Mouse (Mus musculus) CH12F3 (cell line): ENCODE measurements around the gene Afmid.
"Not testable (repeated sequence)": the region's sequence is repeated elsewhere in the genome, so short reads cannot be mapped to it uniquely, and the experiment has no call there.

ENCODE experiments used
- in situ Hi-C: fragments of 300-500 bp; cut with MboI; formaldehyde crosslinking; loops from 2 replicates; pipeline ENCODE4 v1.14.3; 2020; ENCODE audit warnings: low sequenced_read_pairs

The Afmid gene

GRCm38 (mm10) chr11:117825333-117826101 lies at the start of gene Afmid, which contains the start of gene Tk1:
Gene Afmid, plus strand, starts transcription at chr11:117825924.
Gene Tk1, minus strand, starts transcription at chr11:117826092.
- in situ Hi-C loops = no loop called here

- in situ Hi-C loops = no loop called here
These were observed 49.5 kb upstream of the Afmid start for GRCm38 (mm10) chr11:117776085-117776792.

- in situ Hi-C loops = no loop called here
These were observed 48.6 kb upstream of the Afmid start for GRCm38 (mm10) chr11:117777111-117777510.

GRCm38 (mm10) chr11:117778031-117778430 lies 47.7 kb upstream of the Afmid start:
- in situ Hi-C loops = no loop called here

GRCm38 (mm10) chr11:117778851-117779433 lies 46.8 kb upstream of the Afmid start:
- in situ Hi-C loops = no loop called here

GRCm38 (mm10) chr11:117779434-117780198 lies 46.1 kb upstream of the Afmid start:
- in situ Hi-C loops = no loop called here

- in situ Hi-C loops = no loop called here
These were observed 45.6 kb upstream of the Afmid start for GRCm38 (mm10) chr11:117780199-117780515.

- in situ Hi-C loops = no loop called here
These were observed 45.1 kb upstream of the Afmid start for GRCm38 (mm10) chr11:117780582-117781111.

- in situ Hi-C loops = no loop called here
These were observed 44.4 kb upstream of the Afmid start for GRCm38 (mm10) chr11:117781199-117781821.

GRCm38 (mm10) chr11:117781993-117782704 lies 43.6 kb upstream of the Afmid start, which contains the start of the genes Tmc8 and Tmc6:
Gene Tmc8, plus strand, starts transcription at chr11:117782076.
Gene Tmc6, minus strand, starts transcription at chr11:117782198.
- in situ Hi-C loops = no loop called here

- in situ Hi-C loops = no loop called here
These were observed 43.1 kb upstream of the Afmid start for GRCm38 (mm10) chr11:117782705-117783034.

- in situ Hi-C loops = no loop called here
These were observed 42.6 kb upstream of the Afmid start for GRCm38 (mm10) chr11:117783089-117783488.

- in situ Hi-C loops = no loop called here
These were observed 41.9 kb upstream of the Afmid start for GRCm38 (mm10) chr11:117783683-117784309.

- in situ Hi-C loops = no loop called here
These were observed 39.4 kb upstream of the Afmid start for GRCm38 (mm10) chr11:117786294-117786693.

GRCm38 (mm10) chr11:117788481-117788880 lies 37.2 kb upstream of the Afmid start:
- in situ Hi-C loops = not testable (repeated sequence)

- in situ Hi-C loops = no loop called here
These were observed 35.4 kb upstream of the Afmid start for GRCm38 (mm10) chr11:117790286-117790685.

- in situ Hi-C loops = no loop called here
These were observed 34.9 kb upstream of the Afmid start for GRCm38 (mm10) chr11:117790703-117791440.

GRCm38 (mm10) chr11:117791441-117791761 lies 34.3 kb upstream of the Afmid start:
- in situ Hi-C loops = no loop called here
